Mouse (Mus musculus): ENCODE results near the gene Mrpl12. TPM values are rescaled to one million over a fixed set of nuclear protein-coding genes. Genes with fewer than 3 reads are reported as not detected.

Mrpl12 gene
- polyA plus RNA-seq, 1 experiment from 2014 or later = 119 TPM

DNA sequence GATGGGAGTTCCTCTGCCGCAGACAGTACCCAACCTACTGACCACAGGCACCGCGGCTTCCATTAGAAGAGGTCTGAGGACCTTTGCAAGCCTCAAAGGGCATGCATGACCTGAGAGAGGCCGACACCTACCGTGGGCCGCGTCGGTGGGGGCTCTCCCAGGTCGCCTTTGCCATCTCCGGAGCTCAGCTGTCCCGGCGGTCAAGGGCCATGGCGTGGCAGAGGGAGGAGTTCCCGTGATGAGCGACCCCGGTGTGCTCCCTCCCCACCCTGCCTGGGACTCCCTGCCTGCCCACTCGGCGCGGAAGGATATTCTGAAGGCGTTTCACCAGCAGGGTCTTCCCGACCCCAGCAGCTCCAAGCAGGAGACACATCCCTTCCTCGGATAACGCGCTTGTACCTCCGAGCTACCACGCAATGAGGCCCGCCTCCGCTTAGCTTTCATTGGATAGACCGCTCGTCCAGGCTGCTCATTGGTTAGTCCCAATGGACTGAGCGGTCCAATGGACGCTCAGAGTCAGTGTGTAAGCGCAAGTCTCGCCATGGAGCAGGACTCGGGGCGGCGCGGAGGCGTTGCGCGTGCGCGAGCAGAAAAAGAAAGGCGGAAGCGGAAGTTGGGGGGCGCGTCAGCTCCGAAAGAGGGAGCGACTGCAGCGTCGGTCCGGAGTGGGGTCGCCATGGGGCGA, 17.2 kb upstream of the Mrpl12 start, which contains the start of gene Arl16:
TSS of gene Arl16 (minus strand) at position 557 of the 685 bp plus-strand sequence.
- Histone ChIP-seq H3K36me3 (ENCODE audit: control insufficient read depth, insufficient read depth) (peaks cover 22% of the 10 kb centered on the region), H3K27me3 (replicated peaks; ENCODE audit: control insufficient read depth, insufficient read depth, low read length) (no peaks in the 10 kb centered on the region), H3K4me2 (ENCODE audit: low read length) (peak within 1 kb of the TSS; percentile 91), H3K9me3 (ENCODE audit: control insufficient read depth, low read length) (no peaks in the 10 kb centered on the region), H3K9ac (replicated peaks; ENCODE audit: low read depth, low read length) (peak within 1 kb of the TSS; percentile 94), H3K4me1 (replicated peaks; ENCODE audit: control insufficient read depth, insufficient read depth, low read length) (peaks cover 24% of the 10 kb centered on the region), H3K4me3 (replicated peaks; ENCODE audit: low read length) (peak within 1 kb of the TSS; percentile 99), H3K27ac (ENCODE audit: low read length) (peak within 1 kb of the TSS; percentile 85)
- peak; percentile 100 for ATAC-seq
- WGBS = under 1% methylated on average over 54 of the region's 54 CpGs

DNA sequence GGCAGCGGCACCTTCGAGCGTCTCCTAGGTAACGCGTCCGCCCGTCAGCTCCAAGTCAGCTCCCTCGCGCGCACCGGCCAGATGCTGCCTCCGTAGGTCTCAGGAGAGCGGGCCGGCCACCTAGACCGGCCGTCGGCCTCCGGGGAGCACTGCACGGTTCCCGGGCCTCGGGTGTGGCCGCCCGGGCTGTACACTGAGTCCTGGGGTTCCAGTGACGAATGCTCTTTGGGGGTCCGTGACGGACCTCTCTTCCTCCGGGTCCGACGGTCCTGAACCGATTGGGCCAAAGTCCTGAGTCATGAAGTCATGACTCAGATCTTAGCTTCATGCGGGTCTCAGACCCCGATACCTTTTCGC, 16.7 kb upstream of the Mrpl12 start:
- H3K9ac ChIP-seq (replicated peaks; ENCODE audit: low read depth, low read length) = peak overlapping the region; percentile 92
- H3K4me2 ChIP-seq (ENCODE audit: low read length) = peak overlapping the region; percentile 79
- H3K4me3 ChIP-seq (replicated peaks; ENCODE audit: low read length) = peak overlapping the region; percentile 99
- peak; percentile 47 for ATAC-seq
- WGBS = under 1% methylated on average over 33 of the region's 33 CpGs
- H3K9me3 ChIP-seq (ENCODE audit: control insufficient read depth, low read length) = no peaks in the 10 kb centered on the region
- H3K36me3 ChIP-seq (ENCODE audit: control insufficient read depth, insufficient read depth) = peaks cover 20% of the 10 kb centered on the region
- peak overlapping the region; percentile 25; the same call in 1 of the 2 replicates for H3K27ac ChIP-seq (ENCODE audit: low read length)
- no peaks in the 10 kb centered on the region for H3K27me3 ChIP-seq (replicated peaks; ENCODE audit: control insufficient read depth, insufficient read depth, low read length)
- H3K4me1 ChIP-seq (replicated peaks; ENCODE audit: control insufficient read depth, insufficient read depth, low read length) = peaks cover 24% of the 10 kb centered on the region

DNA sequence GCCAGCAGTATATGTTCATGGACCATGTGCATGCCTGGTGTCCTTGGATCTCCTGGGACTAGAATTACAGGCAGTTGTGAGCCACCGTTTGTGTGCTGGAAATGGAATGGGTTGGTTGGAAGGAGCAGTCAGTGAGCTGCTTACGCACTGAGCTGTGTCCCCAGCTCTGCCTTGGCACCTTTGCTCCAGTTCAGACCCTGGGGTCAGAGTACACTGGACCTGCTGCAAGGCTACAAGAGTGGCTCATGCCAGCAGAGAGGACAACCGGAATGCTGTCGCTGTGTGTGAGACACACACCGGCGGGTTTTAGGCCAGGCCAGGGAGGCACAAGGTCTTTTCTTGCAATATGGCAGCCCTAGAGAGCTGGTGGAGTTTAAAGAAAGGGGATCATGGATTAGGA, 12.4 kb upstream of the Mrpl12 start:
- H3K4me1 ChIP-seq (replicated peaks; ENCODE audit: control insufficient read depth, insufficient read depth, low read length) = peaks cover 11% of the 10 kb centered on the region
- no peak overlapping the region for H3K4me3 ChIP-seq (replicated peaks; ENCODE audit: low read length)
- peaks cover 30% of the 10 kb centered on the region for H3K36me3 ChIP-seq (ENCODE audit: control insufficient read depth, insufficient read depth)
- H3K4me2 ChIP-seq (ENCODE audit: low read length) = no peak overlapping the region
- no peak overlapping the region for H3K9ac ChIP-seq (replicated peaks; ENCODE audit: low read depth, low read length)
- no peaks in the 10 kb centered on the region for H3K9me3 ChIP-seq (ENCODE audit: control insufficient read depth, low read length)
- 92% methylated on average over 6 of the region's 6 CpGs for WGBS
- ATAC-seq = no peak
- H3K27ac ChIP-seq (ENCODE audit: low read length) = no peak overlapping the region
- no peaks in the 10 kb centered on the region for H3K27me3 ChIP-seq (replicated peaks; ENCODE audit: control insufficient read depth, insufficient read depth, low read length)

- no peaks in the 10 kb centered on the region for H3K9me3 ChIP-seq (ENCODE audit: control insufficient read depth, low read length)
- ATAC-seq = no peak
- H3K4me2 ChIP-seq (ENCODE audit: low read length) = no peak overlapping the region; the same call in 1 of the 2 replicates
- H3K36me3 ChIP-seq (ENCODE audit: control insufficient read depth, insufficient read depth) = peaks cover 42% of the 10 kb centered on the region
- no peak overlapping the region for H3K9ac ChIP-seq (replicated peaks; ENCODE audit: low read depth, low read length)
- H3K27ac ChIP-seq (ENCODE audit: low read length) = peak overlapping the region; percentile 92
- H3K4me3 ChIP-seq (replicated peaks; ENCODE audit: low read length) = no peak overlapping the region; the same call in 1 of the 2 replicates
- peaks cover 19% of the 10 kb centered on the region for H3K4me1 ChIP-seq (replicated peaks; ENCODE audit: control insufficient read depth, insufficient read depth, low read length)
- no peaks in the 10 kb centered on the region for H3K27me3 ChIP-seq (replicated peaks; ENCODE audit: control insufficient read depth, insufficient read depth, low read length)
- 91% methylated on average over 7 of the region's 7 CpGs for WGBS
Observed at GRCm38 (mm10) chr11:120483448-120483934, 922 bp upstream of the Mrpl12 start.

GRCm38 (mm10) chr11:120485251-120485650, 838 bp downstream of the Mrpl12 start:
- Histone ChIP-seq H3K4me2 (ENCODE audit: low read length) (peak overlapping the region; percentile 90), H3K27ac (ENCODE audit: low read length) (no peak overlapping the region), H3K36me3 (ENCODE audit: control insufficient read depth, insufficient read depth) (peaks cover 27% of the 10 kb centered on the region), H3K4me1 (replicated peaks; ENCODE audit: control insufficient read depth, insufficient read depth, low read length) (peaks cover 19% of the 10 kb centered on the region), H3K4me3 (replicated peaks; ENCODE audit: low read length) (peak overlapping the region; percentile 99), H3K27me3 (replicated peaks; ENCODE audit: control insufficient read depth, insufficient read depth, low read length) (no peaks in the 10 kb centered on the region), H3K9me3 (ENCODE audit: control insufficient read depth, low read length) (no peaks in the 10 kb centered on the region), H3K9ac (replicated peaks; ENCODE audit: low read depth, low read length) (peak overlapping the region; percentile 87)
- 8% methylated on average over 10 of the region's 10 CpGs for WGBS
- ATAC-seq = no peak

DNA sequence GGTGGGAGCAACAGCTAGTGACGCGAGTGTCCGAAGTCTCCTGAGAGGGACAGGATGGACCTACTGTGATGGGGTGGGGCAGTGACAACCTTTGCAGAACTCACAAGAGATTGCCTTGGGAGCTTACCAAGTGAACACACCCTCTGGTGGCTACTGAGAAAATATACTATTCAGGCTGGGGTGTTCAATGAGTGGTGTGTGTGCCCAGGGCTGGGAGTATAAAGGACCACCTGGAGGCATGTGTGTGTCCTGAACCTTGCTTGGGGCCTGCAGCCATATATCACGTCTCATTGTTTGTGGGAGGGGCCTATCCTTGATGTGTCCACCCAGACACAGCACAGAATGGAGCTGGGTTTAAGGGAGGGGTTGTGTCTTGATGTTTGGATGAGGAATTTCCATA, 4.1 kb downstream of the Mrpl12 start:
- Histone ChIP-seq H3K9ac (replicated peaks; ENCODE audit: low read depth, low read length) (no peak overlapping the region), H3K36me3 (ENCODE audit: control insufficient read depth, insufficient read depth) (peaks cover 7% of the 10 kb centered on the region; the same call in 1 of the 2 replicates), H3K4me3 (replicated peaks; ENCODE audit: low read length) (no peak overlapping the region), H3K27ac (ENCODE audit: low read length) (no peak overlapping the region), H3K9me3 (ENCODE audit: control insufficient read depth, low read length) (no peaks in the 10 kb centered on the region), H3K4me2 (ENCODE audit: low read length) (no peak overlapping the region), H3K4me1 (replicated peaks; ENCODE audit: control insufficient read depth, insufficient read depth, low read length) (peaks cover 43% of the 10 kb centered on the region), H3K27me3 (replicated peaks; ENCODE audit: control insufficient read depth, insufficient read depth, low read length) (no peaks in the 10 kb centered on the region)
- no peak for ATAC-seq
- WGBS = 81% methylated on average over 4 of the region's 4 CpGs

GRCm38 (mm10) chr11:120489054-120489761, 4.8 kb downstream of the Mrpl12 start:
- Histone ChIP-seq H3K27me3 (replicated peaks; ENCODE audit: control insufficient read depth, insufficient read depth, low read length) (no peaks in the 10 kb centered on the region), H3K27ac (ENCODE audit: low read length) (0 out of 2 replicates have a peak overlapping the region, but pooled peaks have one; percentile 0), H3K9ac (replicated peaks; ENCODE audit: low read depth, low read length) (no peak overlapping the region), H3K4me2 (ENCODE audit: low read length) (no peak overlapping the region), H3K9me3 (ENCODE audit: control insufficient read depth, low read length) (no peaks in the 10 kb centered on the region), H3K4me3 (replicated peaks; ENCODE audit: low read length) (no peak overlapping the region), H3K4me1 (replicated peaks; ENCODE audit: control insufficient read depth, insufficient read depth, low read length) (peaks cover 37% of the 10 kb centered on the region), H3K36me3 (ENCODE audit: control insufficient read depth, insufficient read depth) (peaks cover 7% of the 10 kb centered on the region; the same call in 1 of the 2 replicates)
- peak; percentile 11 for ATAC-seq
- WGBS = 61% methylated on average over 4 of the region's 4 CpGs

DNA sequence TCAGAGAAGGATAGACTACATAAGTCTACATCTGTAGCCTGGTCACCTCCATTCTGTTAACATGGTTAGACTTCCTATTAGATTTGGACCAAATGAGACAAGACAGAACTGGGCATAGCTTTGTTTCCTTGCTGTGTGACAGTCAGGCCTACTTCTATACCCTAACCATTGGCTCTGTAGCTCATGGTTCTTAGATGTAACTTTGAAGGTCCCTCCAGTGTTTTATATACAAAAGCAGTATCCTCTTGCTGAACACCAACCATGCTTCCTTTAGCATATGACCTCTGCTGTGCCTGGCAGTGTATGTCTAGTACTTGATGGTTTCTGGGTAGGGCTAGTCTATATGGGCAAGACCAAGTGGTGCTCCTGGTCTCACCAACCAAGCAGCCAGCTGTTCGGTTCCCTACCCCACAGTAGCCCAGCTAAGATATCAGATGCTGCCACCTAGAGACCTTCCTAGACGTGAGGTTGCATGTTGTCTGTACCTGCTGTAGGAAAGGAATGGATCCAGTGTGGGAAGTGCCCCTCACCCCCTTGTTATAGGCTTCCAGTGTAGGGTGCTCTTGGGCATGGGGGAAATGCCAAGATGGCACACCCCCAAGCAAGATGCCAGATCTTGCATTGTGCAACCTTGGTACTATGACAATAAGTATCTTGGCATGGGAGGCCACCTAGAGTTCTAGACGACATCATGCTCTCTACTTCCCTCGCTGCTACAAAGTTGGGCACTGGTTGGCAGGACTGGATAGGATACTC, 6.1 kb downstream of the Mrpl12 start:
- 22% methylated on average over 4 of the region's 4 CpGs for whole genome bisulfite sequencing
- H3K9ac ChIP-seq (replicated peaks; ENCODE audit: low read depth, low read length) = no peak overlapping the region; the same call in 1 of the 2 replicates
- H3K4me3 ChIP-seq (replicated peaks; ENCODE audit: low read length) = no peak overlapping the region
- peaks cover 32% of the 10 kb centered on the region for H3K4me1 ChIP-seq (replicated peaks; ENCODE audit: control insufficient read depth, insufficient read depth, low read length)
- peaks cover 7% of the 10 kb centered on the region; the same call in 1 of the 2 replicates for H3K36me3 ChIP-seq (ENCODE audit: control insufficient read depth, insufficient read depth)
- no peaks in the 10 kb centered on the region for H3K9me3 ChIP-seq (ENCODE audit: control insufficient read depth, low read length)
- peak overlapping the region; percentile 92 for H3K4me2 ChIP-seq (ENCODE audit: low read length)
- H3K27me3 ChIP-seq (replicated peaks; ENCODE audit: control insufficient read depth, insufficient read depth, low read length) = no peaks in the 10 kb centered on the region
- no peak overlapping the region for H3K27ac ChIP-seq (ENCODE audit: low read length)
- no peak for ATAC-seq
